In genomic region chr12:59487507-59487906, GRCm38 (mm10) we compare ENCODE assay signal across 18 mouse cellular contexts.
"Had no signal": no experiment of that assay in that cellular context is flagged by ENCODE, and none has a peak within 500 bp of the region (broad histone marks: within the 10 kb centered on the region; RNA-seq: fewer than 3 reads in every experiment).

No protein-coding gene starts in this region.

- H3K4me3 ChIP-seq: lung, embryonic 15.5 days; megakaryocyte, embryonic 14.5 days; midbrain, embryonic 13.5 days; midbrain, embryonic 15.5 days; neural tube, embryonic 12.5 days; stomach, embryonic 15.5 days had no signal

- H3K4me1 ChIP-seq: lung, embryonic 15.5 days; megakaryocyte, embryonic 14.5 days; midbrain, embryonic 13.5 days; midbrain, embryonic 15.5 days; neural tube, embryonic 12.5 days; stomach, embryonic 15.5 days had no signal

- DNase-seq: liver, postnatal 0 days; lung, adult 2 months; lung, postnatal 14 days; lung, postnatal 36 days; right cerebral cortex, postnatal 14 days; thymus, adult 2 months; thymus, postnatal 25 days; thymus, postnatal 4 days had no signal

- ATAC-seq: liver, postnatal 0 days; lung, postnatal 0 days; midbrain, embryonic 13.5 days; midbrain, embryonic 15.5 days had no signal

- H3K36me3 ChIP-seq: lung, embryonic 15.5 days; midbrain, embryonic 13.5 days; midbrain, embryonic 15.5 days; neural tube, embryonic 12.5 days; stomach, embryonic 15.5 days had no signal

- H3K9ac ChIP-seq: liver, postnatal 0 days; lung, embryonic 15.5 days; midbrain, embryonic 13.5 days; midbrain, embryonic 15.5 days; neural tube, embryonic 12.5 days; stomach, embryonic 15.5 days had no signal

- H3K4me2 ChIP-seq: lung, embryonic 15.5 days; midbrain, embryonic 11.5 days; midbrain, embryonic 13.5 days; midbrain, embryonic 15.5 days; neural tube, embryonic 12.5 days; stomach, embryonic 15.5 days had no signal

- H3K9me3 ChIP-seq: lung, embryonic 15.5 days; midbrain, embryonic 13.5 days; midbrain, embryonic 15.5 days; neural tube, embryonic 12.5 days; stomach, embryonic 15.5 days had no signal

- H3K27ac ChIP-seq: lung, embryonic 15.5 days; macrophage; midbrain, embryonic 13.5 days; midbrain, embryonic 15.5 days; neural tube, embryonic 12.5 days; stomach, embryonic 15.5 days; stomach, postnatal 0 days had no signal

- H3K27me3 ChIP-seq: lung, embryonic 15.5 days; megakaryocyte, embryonic 14.5 days; midbrain, embryonic 13.5 days; midbrain, embryonic 15.5 days; neural tube, embryonic 12.5 days; stomach, embryonic 15.5 days had no signal
